Mouse (Mus musculus) testis, postnatal 14 days (tissue): ENCODE measurements at regions not wholly inside any gene's neighbourhood (a gene's known extent, or its start where the extent isn't known, plus 50 kb on each side); places are given as distances from the start of the nearest gene placed in this dataset.
"Not testable (repeated sequence)": the region's sequence is repeated elsewhere in the genome, so short reads cannot be mapped to it uniquely, and the experiment has no call there.

Experiments
- DNase-seq: peaks from one replicate; pipeline ENCODE4 v3.0.0; 2021; ENCODE audit warnings: low spot score

DNA sequence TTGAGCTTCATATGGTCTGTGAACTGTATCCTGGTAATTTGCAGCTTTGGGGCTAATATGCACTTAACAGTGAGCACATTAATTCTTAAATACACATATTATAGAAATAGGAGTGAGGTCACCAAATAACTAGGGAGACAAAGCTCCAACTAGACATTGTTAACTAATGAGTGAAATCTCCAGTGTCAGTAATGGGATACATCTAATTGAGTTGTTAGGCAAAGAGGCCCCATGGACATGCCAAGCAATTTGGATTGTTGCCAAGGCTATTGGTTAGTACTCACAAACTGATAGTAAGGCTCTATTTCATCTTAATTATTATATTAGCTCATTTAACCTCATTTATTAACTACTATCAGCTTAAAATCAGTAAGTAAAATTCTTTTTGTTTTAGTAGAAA lies 698.5 kb downstream of the Triml1 start:
- DNase-seq: no peak

DNA sequence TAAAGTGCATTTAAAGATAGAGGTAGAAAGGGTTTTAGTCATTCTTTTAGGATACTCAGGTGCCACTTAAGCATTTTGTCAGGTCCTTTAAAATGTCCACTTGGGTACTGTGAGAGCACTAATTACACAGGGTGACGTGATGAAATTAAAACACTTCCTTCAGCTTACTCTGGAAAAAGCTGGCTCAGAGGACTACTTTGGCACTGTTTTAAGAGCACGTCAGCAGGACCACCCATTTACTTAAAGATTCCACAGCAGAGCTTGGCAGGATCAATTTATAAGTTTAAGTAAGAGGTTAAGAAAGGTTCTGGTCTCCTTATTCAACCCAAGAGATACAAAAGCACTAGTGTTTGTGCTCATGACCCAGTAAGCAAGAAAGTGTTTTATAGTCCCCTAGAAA lies 738.7 kb downstream of the Triml1 start:
- no peak for DNase-seq

DNA sequence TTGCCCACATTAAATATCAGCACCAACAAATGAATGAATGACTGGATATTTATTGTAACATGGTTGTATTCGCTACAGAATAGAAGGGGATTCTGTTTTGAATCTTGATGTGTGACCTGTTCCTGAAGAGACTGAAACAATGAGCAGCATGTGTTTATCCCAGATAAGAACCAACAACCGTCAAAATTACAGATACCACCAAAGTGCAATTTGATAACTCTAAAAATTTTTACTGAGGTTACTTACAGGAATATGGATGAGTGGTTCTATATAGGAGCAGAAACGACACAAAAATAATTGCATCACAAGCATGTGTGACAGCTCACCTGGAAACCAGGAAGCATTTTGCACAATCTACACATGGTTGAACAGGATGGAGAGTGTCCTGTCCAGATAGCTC lies 744.4 kb downstream of the Triml1 start:
- DNase-seq: no peak

DNA sequence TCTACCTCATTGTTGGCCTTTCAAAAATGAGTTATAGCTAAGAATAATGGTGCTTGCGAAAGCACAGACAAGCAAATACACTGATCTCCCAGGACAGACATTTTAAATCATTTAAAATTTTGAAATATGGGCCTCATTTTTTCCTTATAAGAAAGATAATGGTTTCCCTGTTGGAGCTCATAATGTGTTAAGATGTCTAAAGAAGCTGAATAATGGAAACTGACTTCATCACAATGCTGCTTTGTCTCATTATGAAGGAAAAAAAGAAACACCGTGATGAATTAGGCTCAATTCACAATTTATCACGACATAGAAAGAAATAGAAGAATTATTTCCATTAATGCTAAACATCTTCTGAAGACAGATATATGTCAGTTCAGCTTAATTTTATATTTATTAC lies 752.5 kb downstream of the Triml1 start:
- no peak for DNase-seq

DNA sequence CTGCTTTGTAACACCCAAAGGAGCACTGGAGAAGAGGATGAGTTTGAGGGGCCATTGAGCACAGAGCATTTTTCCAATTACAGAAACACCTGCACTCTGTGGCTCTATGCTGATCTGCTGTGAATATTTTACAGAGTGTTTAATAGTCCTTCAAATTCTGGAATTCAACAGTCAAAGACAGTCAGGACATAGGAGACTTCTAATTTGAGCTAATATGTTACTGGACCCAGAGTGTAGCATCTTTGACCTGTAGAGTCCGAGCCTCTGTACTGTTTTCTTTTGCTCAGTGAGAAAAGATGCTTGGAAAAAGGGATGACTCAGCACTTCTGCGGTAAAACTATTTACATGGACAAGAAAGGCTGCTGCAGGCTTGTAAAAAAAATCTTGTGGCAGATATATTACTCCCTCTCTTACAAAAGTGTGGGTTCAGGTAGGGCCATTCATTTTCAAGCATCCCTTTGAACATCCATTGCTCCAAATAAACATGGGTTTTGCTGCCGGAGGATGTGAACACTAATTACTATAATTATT lies 793.1 kb downstream of the Triml1 start:
- no peak for DNase-seq

DNA sequence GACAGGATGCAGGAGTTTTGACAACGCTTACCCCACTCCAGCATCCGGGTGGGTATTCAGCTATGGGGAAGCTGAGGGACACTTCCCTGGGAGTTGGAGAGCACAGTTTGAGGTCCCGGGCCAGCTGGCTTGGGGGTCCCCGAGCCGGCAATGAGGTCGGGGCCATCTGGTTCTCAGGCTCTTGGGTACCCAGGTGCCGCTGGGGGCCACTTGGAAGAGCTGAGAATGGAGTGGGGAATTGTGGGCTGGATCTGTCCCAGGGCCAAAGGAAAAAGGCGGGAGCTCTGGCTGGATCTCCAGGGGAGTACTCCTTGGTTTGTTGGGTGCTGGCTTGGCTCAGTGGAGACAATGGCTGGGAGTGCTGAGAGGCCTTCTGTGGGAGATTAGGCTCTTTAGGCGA lies 806.6 kb downstream of the Triml1 start:
- no peak for DNase-seq

DNA sequence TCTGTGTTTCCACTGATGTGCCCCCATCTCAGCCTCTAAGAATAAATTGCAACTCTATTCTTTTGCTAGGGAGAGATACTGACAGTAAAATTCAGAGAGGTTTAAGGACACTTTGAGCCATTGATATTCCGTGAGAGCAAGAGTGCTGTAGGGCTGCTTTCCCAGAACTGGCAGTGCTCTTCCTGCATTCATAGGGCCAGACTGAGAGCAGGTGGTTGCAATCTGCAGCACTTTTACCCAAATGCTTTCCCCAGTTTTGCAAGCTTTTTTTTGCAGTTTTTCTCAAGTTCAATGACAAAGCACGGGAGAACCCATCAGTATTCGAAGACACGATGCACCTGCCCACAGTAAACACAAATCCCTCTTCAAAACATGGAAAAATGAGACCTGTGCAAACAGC lies 816.6 kb downstream of the Triml1 start:
- no peak for DNase-seq

DNA sequence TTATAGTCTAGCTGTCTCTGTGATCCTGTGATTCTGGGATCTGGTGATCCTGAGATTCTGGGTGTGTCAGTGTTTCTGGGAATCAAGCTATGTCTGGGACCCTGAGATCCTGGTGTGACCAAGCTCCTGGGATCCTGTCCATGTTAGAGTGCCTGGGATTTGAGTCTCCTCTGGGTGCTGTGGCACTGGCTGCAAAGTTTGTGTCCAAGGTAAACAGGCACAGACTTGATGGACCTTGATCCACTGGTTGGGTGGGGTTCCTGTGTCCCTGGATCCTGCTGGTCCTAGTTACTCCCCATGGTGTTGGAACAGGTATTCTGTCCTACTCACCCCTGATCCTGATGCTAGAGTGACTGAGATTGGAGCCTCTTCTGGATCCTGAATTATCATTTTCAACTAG lies 818.4 kb downstream of the Triml1 start:
- no peak for DNase-seq

DNA sequence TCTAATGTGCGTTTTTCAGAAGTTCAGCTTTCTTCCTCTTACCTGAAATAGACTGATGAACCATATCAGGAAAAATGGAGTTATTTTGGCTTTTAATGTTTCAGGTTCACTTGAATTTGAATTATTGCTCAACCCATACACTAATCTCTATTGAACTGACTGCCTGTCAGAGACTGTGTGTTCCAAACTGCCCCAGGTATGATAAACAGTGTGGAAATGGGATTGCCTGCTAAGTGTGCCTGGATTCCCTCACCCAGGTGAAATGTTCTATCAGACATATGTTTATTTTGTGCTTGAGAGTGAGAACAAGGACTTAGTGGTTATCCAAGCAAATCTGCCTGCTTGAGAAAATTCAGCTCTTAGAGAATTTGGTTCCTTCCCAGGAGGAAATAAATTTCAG lies 830.2 kb downstream of the Triml1 start:
- no peak for DNase-seq

DNA sequence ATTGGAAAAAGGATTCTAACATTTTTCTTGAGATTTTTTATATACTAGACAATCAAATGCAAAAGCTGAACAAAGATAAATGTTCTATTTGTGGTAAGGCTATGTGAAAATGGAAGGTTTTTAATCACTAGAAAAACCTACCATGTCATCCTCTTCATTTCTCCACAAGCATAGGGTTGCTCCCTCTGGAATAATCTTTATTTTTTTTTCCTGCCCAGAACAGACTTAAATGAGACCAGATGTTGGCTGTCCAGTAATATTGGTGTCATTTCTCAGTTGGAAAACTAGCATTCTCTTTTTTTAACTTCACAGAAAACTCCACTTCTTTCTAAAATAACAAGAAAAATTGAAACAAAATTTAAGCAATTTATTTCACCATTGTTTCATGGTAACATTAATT lies 849.9 kb downstream of the Triml1 start:
- DNase-seq: no peak

DNA sequence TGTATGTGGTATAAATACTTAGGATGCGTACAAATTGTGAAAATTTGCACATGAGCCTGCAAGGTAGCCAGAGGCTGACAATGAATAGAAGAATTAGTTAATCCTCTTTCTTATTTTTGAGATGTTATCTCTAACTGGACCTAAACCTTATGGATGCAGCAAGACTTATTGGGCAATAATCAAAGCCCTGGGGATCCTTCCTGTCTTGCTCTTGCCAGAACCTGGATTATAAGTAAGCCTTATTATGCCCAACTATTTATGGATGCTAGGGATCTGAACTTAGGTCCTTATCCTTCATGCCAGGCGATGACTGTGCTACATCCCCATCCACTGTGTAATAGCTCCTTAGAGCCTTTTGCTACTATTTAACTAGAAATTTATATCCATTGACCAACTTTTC lies 859.3 kb downstream of the Triml1 start:
- DNase-seq: no peak

DNA sequence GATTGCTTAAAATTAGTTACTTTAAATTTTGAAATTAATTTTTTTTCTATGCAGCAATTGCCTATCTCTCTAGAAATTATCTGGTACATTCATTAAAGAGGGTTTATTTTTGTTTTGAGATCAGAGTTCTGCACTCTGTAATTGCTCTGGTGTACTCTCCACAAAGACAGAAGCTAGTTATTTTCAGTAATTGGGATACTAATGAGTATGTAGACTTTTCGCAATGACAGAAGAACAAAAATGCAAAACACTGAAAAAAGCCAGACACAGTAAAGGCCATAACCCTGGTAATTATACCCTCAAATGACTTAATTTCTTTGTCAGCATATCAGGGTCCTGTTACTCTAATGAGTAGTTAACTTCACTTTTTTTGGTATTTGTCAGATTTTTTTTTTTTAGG lies 836.5 kb upstream of the Frg1 start:
- DNase-seq: no peak

DNA sequence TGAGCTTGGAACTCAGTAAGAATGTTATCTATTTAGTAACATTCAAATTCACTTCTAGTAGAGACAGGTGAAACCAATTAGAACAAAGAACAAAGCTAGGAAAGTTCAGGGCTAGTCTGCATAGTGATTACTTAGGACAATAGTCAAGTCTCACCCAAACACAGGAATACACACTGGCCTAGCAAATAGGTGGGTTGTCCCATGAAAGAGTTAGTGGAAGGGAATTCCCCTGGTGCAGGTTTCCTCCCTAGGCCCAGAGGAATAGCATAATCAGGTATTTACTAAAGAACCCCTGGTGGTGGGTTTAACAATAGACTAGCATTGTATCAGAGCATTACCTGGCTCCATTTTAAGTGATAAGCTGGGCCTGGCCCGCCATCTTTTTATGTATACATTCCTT lies 825.4 kb upstream of the Frg1 start:
- not testable (repeated sequence) for DNase-seq

DNA sequence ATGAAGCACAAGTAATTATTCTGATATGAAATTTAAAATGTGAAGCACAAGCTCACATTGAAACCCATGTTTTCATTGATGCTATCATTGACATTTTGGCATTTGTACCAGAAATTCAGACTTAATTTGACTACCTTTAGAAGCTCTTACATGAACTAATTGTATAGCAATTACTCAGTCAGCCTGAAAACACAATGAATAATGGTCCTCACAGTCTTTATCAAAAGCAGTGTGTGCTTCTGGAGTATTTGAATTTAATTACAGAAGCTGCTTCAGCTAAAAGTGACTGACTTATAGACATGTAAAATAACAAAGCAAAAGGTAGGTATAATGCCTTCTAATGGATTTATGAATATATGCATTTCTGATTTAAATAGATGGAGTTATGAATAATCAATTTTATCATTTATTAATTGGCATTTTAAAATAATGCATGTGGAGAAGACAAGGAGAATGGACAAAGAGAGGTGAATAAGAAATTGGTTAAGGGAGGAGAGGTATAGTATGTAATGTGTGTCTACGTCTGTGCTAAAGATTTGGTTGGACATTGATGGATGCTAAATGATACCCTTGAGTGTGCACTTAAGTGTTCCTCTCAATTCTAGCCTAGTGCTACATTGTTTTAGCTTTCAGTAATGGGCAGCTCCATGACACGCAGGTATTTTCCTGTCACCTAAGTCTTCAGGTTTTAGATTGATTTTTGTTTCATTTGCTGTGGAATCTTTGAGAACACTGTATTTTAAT lies 803.2 kb upstream of the Frg1 start:
- DNase-seq: no peak

DNA sequence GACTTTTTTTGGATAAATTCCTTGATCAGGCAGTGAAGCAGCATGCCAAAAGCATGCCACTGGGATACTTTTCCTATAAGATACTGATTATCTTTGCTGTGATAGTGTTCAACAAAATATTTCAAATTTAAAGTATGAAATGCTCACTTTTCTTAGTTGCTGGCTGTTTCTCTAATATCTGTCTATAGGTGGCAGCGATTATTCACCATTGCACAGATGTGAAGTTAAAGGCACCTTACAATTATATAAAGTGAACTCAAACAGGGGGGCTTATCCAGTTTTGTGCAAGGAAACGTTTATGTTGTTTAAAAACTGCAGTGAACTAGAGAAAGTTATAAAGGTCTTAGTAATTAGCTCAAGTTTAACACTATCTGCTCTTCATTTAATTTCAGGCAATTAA lies 794.1 kb upstream of the Frg1 start:
- no peak for DNase-seq

DNA sequence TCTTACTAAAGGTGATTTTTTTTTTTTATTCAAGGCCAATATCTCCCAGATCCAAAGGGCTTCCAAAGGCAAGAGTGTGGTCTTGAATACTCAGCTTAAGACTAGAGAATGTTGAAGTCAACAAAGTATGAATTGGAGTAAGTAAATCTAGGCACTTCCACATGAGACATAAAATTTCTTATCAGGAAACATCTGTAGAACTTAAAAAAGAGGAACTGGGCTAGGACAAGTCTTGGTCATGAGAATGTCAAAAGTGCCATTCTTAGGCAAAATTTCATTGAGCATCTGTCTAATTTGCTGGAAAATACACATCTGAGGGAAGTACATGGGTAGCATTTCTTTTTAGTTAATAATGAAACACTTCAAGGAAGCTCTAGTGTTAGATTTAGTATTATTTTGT lies 793.1 kb upstream of the Frg1 start:
- DNase-seq: no peak

DNA sequence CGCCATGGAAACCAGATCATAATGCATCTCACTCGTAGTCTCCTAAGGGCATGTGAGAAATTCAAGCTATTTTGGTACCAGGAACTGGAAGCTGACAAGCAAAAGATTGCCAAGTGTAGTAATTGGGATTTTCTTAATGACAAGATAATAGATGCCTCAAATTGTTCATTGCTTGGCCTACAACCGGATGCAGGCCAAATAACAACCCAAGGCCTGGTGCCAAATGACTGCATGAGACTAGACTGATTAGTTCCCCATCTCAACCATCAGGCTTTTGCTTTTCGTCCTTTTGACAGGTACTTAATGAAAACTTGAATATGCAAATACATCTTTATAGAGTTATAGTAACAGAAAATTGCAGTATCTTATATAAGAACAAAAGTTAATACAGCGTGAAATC lies 780.4 kb upstream of the Frg1 start:
- DNase-seq: no peak

DNA sequence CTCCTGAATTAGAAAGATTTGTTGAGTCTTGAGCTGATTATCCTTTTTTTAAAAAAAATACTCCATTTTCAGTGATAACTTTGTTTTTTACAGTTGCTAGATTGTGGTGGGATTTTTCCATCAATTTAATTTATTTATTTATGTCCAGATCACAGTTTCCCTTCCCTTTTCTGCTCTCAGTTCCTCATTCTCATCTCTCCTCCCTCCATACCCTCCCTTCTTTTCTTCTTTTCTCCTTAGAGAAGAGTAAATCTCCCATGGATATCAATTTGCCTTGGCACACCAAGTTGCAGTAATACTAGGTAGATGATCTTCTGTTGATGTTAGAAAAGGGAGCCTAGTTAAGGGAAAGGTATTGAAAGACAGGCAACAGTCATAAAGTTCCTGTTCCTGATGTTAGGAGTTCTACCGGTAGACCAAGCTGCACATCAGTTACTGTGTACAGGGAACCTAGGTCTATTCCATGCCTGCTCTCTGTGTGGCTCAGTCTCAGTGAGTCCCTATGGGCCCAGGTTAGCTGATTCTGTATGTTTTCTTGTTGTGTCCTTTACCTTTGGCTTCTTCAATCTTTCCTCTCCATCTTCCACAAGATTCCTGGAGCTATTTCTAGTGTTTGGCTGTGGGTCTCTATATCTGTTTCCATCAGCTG lies 777.2 kb upstream of the Frg1 start:
- DNase-seq: no peak

DNA sequence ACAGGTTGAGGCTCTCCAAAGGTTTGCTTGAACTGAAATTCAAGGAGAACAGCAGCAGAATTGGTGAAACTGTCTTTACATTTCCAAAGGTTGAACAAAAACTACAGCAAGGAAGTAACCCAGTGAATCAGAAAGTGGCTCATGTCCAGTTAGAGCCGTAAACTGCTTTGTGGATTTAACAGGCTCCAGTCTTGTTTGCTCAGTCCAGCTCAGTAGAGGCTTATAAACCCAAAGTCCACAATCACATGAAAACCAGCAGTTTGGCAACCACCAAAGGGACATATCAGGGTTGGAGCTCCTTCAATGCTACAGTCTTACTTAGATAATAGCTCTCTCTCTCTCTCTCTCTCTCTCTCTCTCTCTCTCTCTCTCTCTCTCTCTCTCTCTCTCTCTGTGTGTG lies 770.2 kb upstream of the Frg1 start:
- no peak for DNase-seq

DNA sequence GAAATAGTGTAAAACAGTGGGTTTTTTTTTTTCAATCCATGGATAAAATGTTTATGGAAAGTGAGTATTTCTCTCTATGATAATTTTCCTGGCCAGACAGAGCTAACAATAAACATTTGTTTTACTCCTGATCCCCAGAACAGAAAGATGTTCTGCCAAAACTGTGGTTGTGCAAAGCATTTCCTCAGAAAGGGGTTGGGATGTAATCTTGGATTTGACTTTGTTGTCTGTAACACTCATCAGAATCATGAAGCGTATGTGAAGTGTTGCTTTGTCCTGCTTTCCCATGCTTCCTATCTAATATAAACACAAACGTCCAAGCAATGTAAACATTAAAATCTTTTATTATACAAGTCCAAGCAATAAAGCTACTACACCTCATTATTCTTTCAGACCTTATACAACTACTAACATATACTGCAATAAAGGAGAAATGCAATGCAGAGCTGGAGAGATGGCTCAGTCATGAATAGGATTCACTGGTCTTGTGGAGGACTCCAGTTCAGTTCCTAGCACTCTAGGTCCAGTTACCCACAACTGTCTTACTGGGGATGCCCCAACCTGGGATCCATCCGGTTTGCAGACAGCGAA lies 766.5 kb upstream of the Frg1 start:
- no peak for DNase-seq

DNA sequence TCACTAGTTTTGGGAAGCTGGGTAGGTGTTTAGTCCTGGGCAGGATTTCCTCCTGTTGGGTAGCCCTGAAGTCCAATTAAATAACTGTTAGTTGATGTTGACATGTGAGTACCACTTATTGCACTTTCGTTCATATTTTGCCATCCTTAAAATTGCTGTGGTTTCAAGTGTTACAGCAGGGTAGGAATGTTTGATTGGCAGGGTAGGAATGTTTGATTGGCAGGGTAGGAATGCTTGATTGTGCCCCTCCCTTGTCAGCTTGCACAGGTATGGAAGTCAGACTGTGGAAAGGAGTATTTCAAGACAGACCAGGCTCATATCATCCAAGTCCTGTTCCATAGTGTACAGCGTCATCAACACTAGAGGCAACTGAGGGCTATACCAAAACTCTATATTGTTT lies 745.6 kb upstream of the Frg1 start:
- no peak for DNase-seq

DNA sequence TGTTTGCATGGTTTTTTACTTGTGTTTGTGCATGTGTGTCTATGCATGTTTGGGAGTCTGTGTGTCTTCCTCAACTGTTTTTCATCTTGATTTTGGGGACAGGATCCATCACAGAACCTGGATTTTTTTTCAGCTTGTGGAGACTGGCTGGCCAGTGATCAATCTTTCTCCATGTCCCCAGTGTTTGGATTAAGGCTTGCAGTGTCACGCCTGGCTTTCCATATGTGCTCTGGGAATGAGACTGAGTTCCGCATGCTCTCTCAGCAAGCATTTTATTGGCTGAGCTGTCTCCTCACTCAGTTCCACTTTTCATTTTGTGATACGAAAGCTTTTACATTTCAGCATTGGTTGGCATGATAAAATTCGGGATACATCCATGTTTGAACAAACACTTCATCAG lies 740.1 kb upstream of the Frg1 start:
- no peak for DNase-seq

DNA sequence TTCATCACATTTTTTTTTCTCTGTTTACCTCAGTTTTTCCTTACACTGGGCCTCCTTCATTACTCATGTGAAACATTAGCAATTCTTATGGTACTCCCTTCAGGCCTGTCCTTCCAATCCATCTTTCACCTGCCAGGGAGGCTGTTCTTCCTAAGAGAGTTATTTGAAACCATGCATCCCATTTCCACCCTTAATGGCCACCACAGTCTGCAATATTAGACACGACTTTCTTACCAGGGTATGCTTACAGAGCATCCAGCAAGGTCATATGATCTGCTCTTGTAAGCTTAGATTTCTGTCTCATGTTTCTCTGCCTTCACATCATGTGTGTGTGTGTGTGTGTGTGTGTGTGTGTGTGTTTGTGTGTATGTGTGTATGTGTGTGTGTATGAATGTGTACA lies 739.7 kb upstream of the Frg1 start:
- DNase-seq: no peak

DNA sequence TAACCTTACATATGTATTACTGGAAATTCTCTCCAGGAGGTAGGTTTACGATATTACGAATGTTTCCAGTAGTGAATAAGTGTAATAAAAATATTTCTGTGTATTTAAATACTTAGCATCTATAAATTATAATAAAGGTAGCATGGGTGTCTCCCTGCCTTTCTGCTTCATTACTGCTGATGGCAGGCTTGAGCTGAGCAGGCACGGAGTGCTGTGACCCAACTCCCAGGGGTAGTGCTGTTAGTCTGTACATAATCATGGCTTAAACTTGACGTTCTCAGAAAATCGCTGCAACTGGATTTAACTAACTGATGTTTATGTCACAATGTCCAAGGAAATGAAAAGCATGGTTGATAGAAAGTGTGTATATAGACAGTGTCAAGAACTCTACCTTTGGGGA lies 727.8 kb upstream of the Frg1 start:
- no peak for DNase-seq
